Mouse (Mus musculus) heart, adult 2 months (tissue): ENCODE results near the gene Gm4871. TPM values are rescaled to one million over a fixed set of nuclear protein-coding genes. Genes with fewer than 3 reads are reported as not detected.

Source experiments
- DNase-seq, 2 experiments: peaks; one replicate each; pipeline ENCODE4 v3.0.0; 2021
- H3K27ac ChIP-seq: fragments of 200-600 bp; 2 replicates; pipeline ENCODE4 v1.8.1; 2022
- H3K27me3 ChIP-seq: fragments of 200-500 bp; 2 replicates; pipeline ENCODE4 v1.6.1; 2012; ENCODE audit warnings: mild to moderate bottlenecking, low read length, inconsistent platforms, mixed read lengths; ENCODE audit not compliant: control insufficient read depth, insufficient read depth
- H3K36me3 ChIP-seq: fragments of 200-500 bp; 2 replicates; pipeline ENCODE4 v1.6.1; 2012; ENCODE audit warnings: low read length, inconsistent platforms; ENCODE audit not compliant: control insufficient read depth, insufficient read depth
- H3K4me1 ChIP-seq: fragments of 200-500 bp; 2 replicates; pipeline ENCODE4 v1.6.1; 2011; ENCODE audit warnings: low read length; ENCODE audit not compliant: control insufficient read depth, insufficient read depth
- H3K4me3 ChIP-seq: fragments of 200-600 bp; 2 replicates; pipeline ENCODE4 v1.8.1; 2022
- H3K79me2 ChIP-seq: fragments of 200-500 bp; replicated peaks from 2 replicates; pipeline ENCODE4 v1.6.1; 2012; ENCODE audit warnings: mild to moderate bottlenecking, inconsistent platforms, low read length, moderate library complexity, mixed read lengths; ENCODE audit not compliant: control insufficient read depth, insufficient read depth
- H3K9ac ChIP-seq: fragments of 200-500 bp; 2 replicates; pipeline ENCODE4 v1.6.1; 2012; ENCODE audit warnings: low read depth, mild to moderate bottlenecking, control low read depth, inconsistent platforms, low read length, mixed read lengths
- CTCF ChIP-seq: fragments of 200-600 bp; IDR thresholded peaks from 2 replicates; pipeline ENCODE4 v1.8.1; 2022; ENCODE audit warnings: antibody characterized with exemption, mild to moderate bottlenecking, moderate library complexity
- EP300 ChIP-seq: fragments of 200-500 bp; IDR thresholded peaks from 2 replicates; pipeline ENCODE4 v1.6.1; 2011; ENCODE audit warnings: low read depth, low read length, control low read depth; ENCODE audit not compliant: insufficient read depth
- POLR2A ChIP-seq: fragments of 200-500 bp; IDR thresholded peaks from 2 replicates; pipeline ENCODE4 v1.6.1; 2011; ENCODE audit warnings: mild to moderate bottlenecking, low read depth, low read length, control low read depth; ENCODE audit not compliant: insufficient read depth
- WGBS: fragments of 180-500 bp; shearing (Covaris S2); methylation state at CpG from one replicate; pipeline ENCODE4 v1.1.7; 2018; 5-methylcytosine and 5-hydroxymethylcytosine counted together
- intact Hi-C: fragments of 180-260 bp; cut with DNase I; formaldehyde crosslinking; loops from one replicate; pipeline ENCODE4 v1.15.1; 2025
- polyA plus RNA-seq: library from polyadenylated mRNA; depleted of rRNA; stranded (reverse); fragments of >200 nt; gene quantifications from 2 replicates; pipeline ENCODE4 v1.2.3, GENCODE M21; 2012; rRNA removed
- total RNA-seq, 2 experiments: library from RNA; stranded (reverse); gene quantifications; 2 replicates each; pipeline ENCODE4 v1.2.3; 2021

Gene Gm4871
- total and polyA plus RNA-seq, 3 experiments: not detected

DNA sequence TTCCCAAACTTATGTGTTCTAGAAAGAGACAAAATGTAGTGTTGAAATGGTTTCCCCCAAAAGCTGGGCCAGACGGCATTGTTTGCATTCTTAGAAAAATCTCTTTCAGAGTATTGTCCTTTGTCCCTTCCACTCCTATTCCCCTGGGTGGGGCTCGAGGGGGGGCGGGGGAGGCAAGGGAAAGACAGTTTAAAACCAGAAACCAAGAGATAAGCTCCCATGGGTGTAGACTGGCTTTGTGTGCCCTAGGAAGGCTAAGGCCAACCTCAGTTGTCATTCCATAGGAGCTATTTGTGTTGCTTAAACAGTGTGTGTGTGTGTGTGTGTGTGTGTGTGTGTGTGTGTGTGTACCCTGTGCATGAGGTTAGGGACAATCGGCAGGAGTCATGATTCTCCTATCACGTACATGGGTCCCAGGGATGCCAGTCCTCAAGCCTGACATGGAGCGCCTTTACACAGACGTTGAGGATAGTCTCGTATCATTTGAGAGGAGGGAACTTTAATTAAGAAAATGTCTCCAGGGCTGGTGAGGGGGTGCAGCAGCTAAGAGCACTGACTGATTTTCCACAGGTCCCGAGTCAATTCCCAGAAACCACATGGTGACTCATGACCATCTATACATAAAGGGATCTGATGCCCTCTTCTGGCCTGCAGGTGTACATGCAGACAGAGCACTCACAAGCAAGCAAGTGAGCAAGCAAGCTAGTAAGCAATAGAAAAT, 44.1 kb downstream of the Gm4871 start:
- no peaks in the 10 kb centered on the region for H3K79me2 ChIP-seq
- no peak overlapping the region for H3K4me3 ChIP-seq
- TF ChIP-seq POLR2A: no peak
- peak; percentile 77 for TF ChIP-seq EP300
- TF ChIP-seq CTCF: peak; percentile 81
- H3K27ac ChIP-seq: no peak overlapping the region
- no peaks in the 10 kb centered on the region for H3K4me1 ChIP-seq
- intact Hi-C loops: loop anchor here (1.0 to 2.0 kb wide), 3 partner anchors 104 to 194 kb away; no protein-coding TSS in a partner anchor
- peak; percentile 31 to 41 for DNase-seq
- H3K27me3 ChIP-seq: no peaks in the 10 kb centered on the region
- no peak overlapping the region for H3K9ac ChIP-seq
- WGBS: 34% methylated on average over 9 of the region's 9 CpGs
- no peaks in the 10 kb centered on the region for H3K36me3 ChIP-seq

GRCm38 (mm10) chr5:144987561-144987960, 45.0 kb downstream of the Gm4871 start:
- Histone ChIP-seq H3K9ac (no peak overlapping the region), H3K79me2 (no peaks in the 10 kb centered on the region)
- no peak for DNase-seq

DNA sequence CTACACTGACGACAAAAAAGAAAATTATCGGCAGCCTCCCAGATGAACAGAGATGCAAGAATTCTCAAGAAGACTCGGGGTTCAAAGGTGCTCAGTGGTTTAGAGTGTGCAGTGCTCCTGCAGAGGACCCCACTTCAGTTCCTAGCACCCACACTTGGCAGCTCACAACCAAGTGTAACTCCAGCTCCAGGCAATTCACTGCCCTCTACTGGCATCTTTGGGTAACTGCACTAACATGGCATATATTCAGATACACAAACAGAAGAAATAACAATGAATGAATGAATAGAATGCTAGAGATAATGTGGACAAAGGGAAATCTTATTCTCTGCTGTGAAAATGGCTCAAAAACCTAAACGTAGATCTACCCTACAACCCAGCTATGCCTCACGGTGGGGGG, 47.7 kb downstream of the Gm4871 start:
- no peak for DNase-seq
- Histone ChIP-seq H3K9ac (no peak overlapping the region), H3K79me2 (no peaks in the 10 kb centered on the region), H3K4me1 (no peaks in the 10 kb centered on the region), H3K4me3 (no peak overlapping the region), H3K27me3 (no peaks in the 10 kb centered on the region), H3K36me3 (no peaks in the 10 kb centered on the region), H3K27ac (no peak overlapping the region)
- WGBS: 98% methylated on average over 5 of the region's 5 CpGs
- intact Hi-C loops: no loop called here
- peak; percentile 36 for TF ChIP-seq CTCF
- no peak for TF ChIP-seq EP300

More at GRCm38 (mm10) chr5:144987561-144987960, 45.0 kb downstream of the Gm4871 start:
- intact Hi-C loops: no loop called here
- Histone ChIP-seq H3K36me3 (no peaks in the 10 kb centered on the region), H3K27me3 (no peaks in the 10 kb centered on the region), H3K4me3 (no peak overlapping the region), H3K27ac (no peak overlapping the region), H3K4me1 (no peaks in the 10 kb centered on the region)
- TF ChIP-seq POLR2A: no peak
- TF ChIP-seq CTCF: no peak
- TF ChIP-seq EP300: no peak
- WGBS: 89% methylated on average over 13 of the region's 13 CpGs

- intact Hi-C loops: no loop called here
- no peaks in the 10 kb centered on the region for H3K27me3 ChIP-seq
- no peak overlapping the region for H3K27ac ChIP-seq
- TF ChIP-seq CTCF: peak; percentile 55
- no peak for TF ChIP-seq EP300
- no peak for TF ChIP-seq POLR2A
- WGBS: 93% methylated on average over 3 of the region's 3 CpGs
- no peak overlapping the region for H3K9ac ChIP-seq
- H3K4me3 ChIP-seq: no peak overlapping the region
- DNase-seq: no peak
- no peaks in the 10 kb centered on the region for H3K4me1 ChIP-seq
- no peaks in the 10 kb centered on the region for H3K36me3 ChIP-seq
- H3K79me2 ChIP-seq: no peaks in the 10 kb centered on the region
These were observed 49.3 kb downstream of the Gm4871 start for GRCm38 (mm10) chr5:144983227-144983626.

Other genes starting within 250 kb of the Gm4871 start
- 10 to 100 TPM; 26.6 to 27.0 TPM for gene Smurf1, start 66.9 kb downstream of the Gm4871 start, total RNA-seq
- 23.1 and 26.2 TPM in 2 replicates for gene Smurf1, start 66.9 kb downstream of the Gm4871 start, polyA plus RNA-seq
- not detected for gene 1700018F24Rik, start 10.2 kb upstream of the Gm4871 start, total RNA-seq
- not detected in 2 replicates for gene 1700018F24Rik, start 10.2 kb upstream of the Gm4871 start, polyA plus RNA-seq
- 10 to 100 TPM; 60.4 to 64.4 TPM for gene Arpc1a, start 51.1 kb upstream of the Gm4871 start, total RNA-seq
- gene Arpc1a, start 51.1 kb upstream of the Gm4871 start, polyA plus RNA-seq: 67.8 and 79.9 TPM in 2 replicates
- not detected for gene Kpna7, start 51.3 kb upstream of the Gm4871 start, total RNA-seq
- gene Kpna7, start 51.3 kb upstream of the Gm4871 start, polyA plus RNA-seq: not detected in 2 replicates
- gene Arpc1b, start 81.5 kb upstream of the Gm4871 start, total RNA-seq: 10 to 100 TPM; 60.8 to 75.0 TPM
- gene Arpc1b, start 81.5 kb upstream of the Gm4871 start, polyA plus RNA-seq: 133 and 137 TPM in 2 replicates
- gene Pdap1, start 107.5 kb upstream of the Gm4871 start, total RNA-seq: 10 to 100 TPM; 37.8 to 38.5 TPM
- gene Pdap1, start 107.5 kb upstream of the Gm4871 start, polyA plus RNA-seq: 16.1 and 19.5 TPM in 2 replicates
- gene Bud31, start 107.6 kb upstream of the Gm4871 start, total RNA-seq: 10 to 100 TPM; 56.5 to 66.5 TPM
- gene Bud31, start 107.6 kb upstream of the Gm4871 start, polyA plus RNA-seq: 36.6 and 48.0 TPM in 2 replicates
- 10 to 100 TPM; 24.0 to 27.0 TPM for gene Ptcd1, start 134.4 kb upstream of the Gm4871 start, total RNA-seq
- 13.2 and 16.8 TPM in 2 replicates for gene Ptcd1, start 134.4 kb upstream of the Gm4871 start, polyA plus RNA-seq
- 10 to 100 TPM; 10.4 to 12.1 TPM for gene Cpsf4, start 134.5 kb upstream of the Gm4871 start, total RNA-seq
- 11.0 and 12.5 TPM in 2 replicates for gene Cpsf4, start 134.5 kb upstream of the Gm4871 start, polyA plus RNA-seq
- 1,000 to 10,000 TPM in 1 of 2 experiments, 100 to 1,000 TPM in 1; 962 to 1,137 TPM for gene Atp5j2, start 159.3 kb upstream of the Gm4871 start, total RNA-seq
- 733 and 858 TPM in 2 replicates for gene Atp5j2, start 159.3 kb upstream of the Gm4871 start, polyA plus RNA-seq
- 1 to 10 TPM; 6.3 to 6.9 TPM for gene Zkscan14, start 169.1 kb upstream of the Gm4871 start, total RNA-seq
- gene Zkscan14, start 169.1 kb upstream of the Gm4871 start, polyA plus RNA-seq: 2.5 and 3.3 TPM in 2 replicates
- gene Zkscan5, start 171.8 kb upstream of the Gm4871 start, total RNA-seq: 10 to 100 TPM in 1 of 2 experiments, 1 to 10 TPM in 1; 9.7 to 10.6 TPM
- gene Zkscan5, start 171.8 kb upstream of the Gm4871 start, polyA plus RNA-seq: 3.9 and 6.4 TPM in 2 replicates
- gene Zfp655, start 199.0 kb upstream of the Gm4871 start, total RNA-seq: 10 to 100 TPM; 25.2 to 30.7 TPM
- 24.0 and 40.8 TPM in 2 replicates for gene Zfp655, start 199.0 kb upstream of the Gm4871 start, polyA plus RNA-seq
- 1 to 10 TPM; 7.6 to 8.9 TPM for gene Zscan25, start 247.7 kb upstream of the Gm4871 start, total RNA-seq
- gene Zscan25, start 247.7 kb upstream of the Gm4871 start, polyA plus RNA-seq: 6.9 and 9.0 TPM in 2 replicates